Mouse (Mus musculus): Measurements from ENCODE around the gene Cask. TPM values are rescaled to one million over a fixed set of nuclear protein-coding genes. Genes with fewer than 3 reads are reported as not detected.

Gene Cask
- total and polyA plus RNA-seq, 3 experiments, result 1.8 to 16.2 (median 15.7) TPM

DNA sequence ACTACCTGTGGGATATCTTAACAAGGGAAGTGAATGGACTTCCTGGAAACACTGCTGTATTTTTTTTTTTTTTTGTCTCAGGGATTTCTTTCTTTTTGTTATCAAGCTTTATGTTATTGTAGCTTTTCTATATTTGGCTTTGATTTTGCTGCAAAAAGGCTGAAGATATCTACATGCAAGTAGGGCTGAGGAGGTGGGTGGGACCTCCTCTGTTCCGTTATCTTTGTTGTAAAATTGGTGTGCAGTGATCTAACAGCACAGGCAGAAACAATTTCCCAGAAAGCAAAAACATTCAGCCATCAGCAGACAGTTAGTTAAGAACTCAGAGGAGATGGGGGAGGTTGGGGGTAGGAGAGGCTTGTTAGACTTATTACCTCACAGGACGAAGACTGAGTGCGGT, 296.7 kb downstream of the Cask start:
- no peak for DNase-seq
- intact Hi-C loops (cut with DNase I), result no loop called here

GRCm38 (mm10) chrX:13552288-13552687, 298.9 kb downstream of the Cask start:
- no peak for TF ChIP-seq EP300 (IDR thresholded peaks at IDR 0.05; ENCODE audit: insufficient read depth, low read depth, low read length)
- TF ChIP-seq CTCF (IDR thresholded peaks at IDR 0.05), result no peak
- TF ChIP-seq POLR2A (IDR thresholded peaks at IDR 0.05; ENCODE audit: insufficient read depth, low read depth, low read length), result no peak
- DNase-seq, result no peak
- H3K4me3 ChIP-seq, result no peak overlapping the region
- intact Hi-C loops (cut with DNase I), result no loop called here
- H3K27ac ChIP-seq, result no peak overlapping the region
- H3K9ac ChIP-seq (ENCODE audit: low read depth, low read length), result no peak overlapping the region
- 70% methylated on average over 2 of the region's 2 CpGs for WGBS
- H3K4me1 ChIP-seq (ENCODE audit: control insufficient read depth, insufficient read depth, low read length), result no peaks in the 10 kb centered on the region; the same call in 1 of the 2 replicates
- no peaks in the 10 kb centered on the region for H3K79me2 ChIP-seq (replicated peaks; ENCODE audit: control insufficient read depth, insufficient read depth, low read length)
- no peaks in the 10 kb centered on the region; the same call in 1 of the 2 replicates for H3K36me3 ChIP-seq (ENCODE audit: control insufficient read depth, insufficient read depth, low read length)
- no peaks in the 10 kb centered on the region for H3K27me3 ChIP-seq (ENCODE audit: control insufficient read depth, insufficient read depth, low read length)

More for the DNA sequence above, 296.7 kb downstream of the Cask start:
- Histone ChIP-seq H3K27ac (peak overlapping the region; percentile 34), H3K4me1 (ENCODE audit: control insufficient read depth, insufficient read depth, low read length) (no peaks in the 10 kb centered on the region; the same call in 1 of the 2 replicates), H3K27me3 (ENCODE audit: control insufficient read depth, insufficient read depth, low read length) (no peaks in the 10 kb centered on the region), H3K4me3 (no peak overlapping the region), H3K36me3 (ENCODE audit: control insufficient read depth, insufficient read depth, low read length) (no peaks in the 10 kb centered on the region), H3K79me2 (replicated peaks; ENCODE audit: control insufficient read depth, insufficient read depth, low read length) (no peaks in the 10 kb centered on the region), H3K9ac (ENCODE audit: low read depth, low read length) (no peak overlapping the region)
- no peak for TF ChIP-seq POLR2A (IDR thresholded peaks at IDR 0.05; ENCODE audit: insufficient read depth, low read depth, low read length)
- 49% methylated on average over 3 of the region's 3 CpGs for WGBS

- TF ChIP-seq EP300 (IDR thresholded peaks at IDR 0.05; ENCODE audit: insufficient read depth, low read depth, low read length) (no peak), POLR2A (IDR thresholded peaks at IDR 0.05; ENCODE audit: insufficient read depth, low read depth, low read length) (no peak), CTCF (IDR thresholded peaks at IDR 0.05) (no peak)
- DNase-seq, result no peak
- H3K79me2 ChIP-seq (replicated peaks; ENCODE audit: control insufficient read depth, insufficient read depth, low read length), result no peaks in the 10 kb centered on the region
- WGBS, result 89% methylated on average over 4 of the region's 4 CpGs
- intact Hi-C loops (cut with DNase I), result no loop called here
- no peak overlapping the region for H3K27ac ChIP-seq
- H3K9ac ChIP-seq (ENCODE audit: low read depth, low read length), result no peak overlapping the region
- no peaks in the 10 kb centered on the region; the same call in 1 of the 2 replicates for H3K36me3 ChIP-seq (ENCODE audit: control insufficient read depth, insufficient read depth, low read length)
- H3K4me3 ChIP-seq, result no peak overlapping the region
- H3K4me1 ChIP-seq (ENCODE audit: control insufficient read depth, insufficient read depth, low read length), result no peaks in the 10 kb centered on the region; the same call in 1 of the 2 replicates
- no peaks in the 10 kb centered on the region for H3K27me3 ChIP-seq (ENCODE audit: control insufficient read depth, insufficient read depth, low read length)
Observed at GRCm38 (mm10) chrX:13551566-13551965, 299.6 kb downstream of the Cask start.

DNA sequence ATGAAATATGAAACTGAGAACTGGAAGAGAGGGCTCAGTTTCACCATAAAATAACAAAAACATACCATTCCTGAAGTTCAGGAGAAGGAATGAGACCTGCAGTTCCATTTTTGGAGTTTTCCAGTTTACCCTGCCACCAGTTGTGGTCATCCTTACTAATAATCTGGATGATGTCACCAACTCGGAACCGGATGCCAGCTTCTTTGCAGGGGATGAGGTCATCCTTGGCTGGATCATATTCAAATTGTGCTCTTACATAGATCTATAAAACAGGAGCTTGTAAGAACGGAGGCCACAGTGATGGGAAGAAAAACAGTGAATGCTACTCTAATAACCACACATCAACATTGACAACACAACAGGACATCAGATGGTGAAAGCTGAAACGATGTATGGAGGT, 302.1 kb downstream of the Cask start:
- 42% methylated on average over 4 of the region's 4 CpGs for WGBS
- Histone ChIP-seq H3K27ac (no peak overlapping the region), H3K9ac (ENCODE audit: low read depth, low read length) (no peak overlapping the region), H3K4me1 (ENCODE audit: control insufficient read depth, insufficient read depth, low read length) (no peaks in the 10 kb centered on the region), H3K27me3 (ENCODE audit: control insufficient read depth, insufficient read depth, low read length) (no peaks in the 10 kb centered on the region), H3K4me3 (no peak overlapping the region), H3K36me3 (ENCODE audit: control insufficient read depth, insufficient read depth, low read length) (no peaks in the 10 kb centered on the region; the same call in 1 of the 2 replicates), H3K79me2 (replicated peaks; ENCODE audit: control insufficient read depth, insufficient read depth, low read length) (no peaks in the 10 kb centered on the region)
- TF ChIP-seq POLR2A (IDR thresholded peaks at IDR 0.05; ENCODE audit: insufficient read depth, low read depth, low read length) (no peak), EP300 (IDR thresholded peaks at IDR 0.05; ENCODE audit: insufficient read depth, low read depth, low read length) (no peak), CTCF (IDR thresholded peaks at IDR 0.05) (no peak)
- DNase-seq, result peak in 1 of 2 experiments; percentile 3
- intact Hi-C loops (cut with DNase I), result no loop called here

GRCm38 (mm10) chrX:13521288-13521687, 329.9 kb downstream of the Cask start:
- Histone ChIP-seq H3K9ac (ENCODE audit: low read depth, low read length) (no peak overlapping the region), H3K4me3 (no peak overlapping the region), H3K27ac (peak overlapping the region; percentile 36), H3K79me2 (replicated peaks; ENCODE audit: control insufficient read depth, insufficient read depth, low read length) (no peaks in the 10 kb centered on the region), H3K36me3 (ENCODE audit: control insufficient read depth, insufficient read depth, low read length) (no peaks in the 10 kb centered on the region), H3K27me3 (ENCODE audit: control insufficient read depth, insufficient read depth, low read length) (no peaks in the 10 kb centered on the region), H3K4me1 (ENCODE audit: control insufficient read depth, insufficient read depth, low read length) (peaks cover 13% of the 10 kb centered on the region)
- intact Hi-C loops (cut with DNase I), result no loop called here
- 74% methylated on average over 8 of the region's 8 CpGs for WGBS
- TF ChIP-seq CTCF (IDR thresholded peaks at IDR 0.05), result no peak
- TF ChIP-seq EP300 (IDR thresholded peaks at IDR 0.05; ENCODE audit: insufficient read depth, low read depth, low read length), result no peak
- TF ChIP-seq POLR2A (IDR thresholded peaks at IDR 0.05; ENCODE audit: insufficient read depth, low read depth, low read length), result no peak
- no peak for DNase-seq

GRCm38 (mm10) chrX:13520566-13520965, 330.6 kb downstream of the Cask start:
- H3K9ac ChIP-seq (ENCODE audit: low read depth, low read length), result no peak overlapping the region
- no peak overlapping the region for H3K4me3 ChIP-seq
- DNase-seq, result no peak
- TF ChIP-seq EP300 (IDR thresholded peaks at IDR 0.05; ENCODE audit: insufficient read depth, low read depth, low read length) (no peak), CTCF (IDR thresholded peaks at IDR 0.05) (no peak), POLR2A (IDR thresholded peaks at IDR 0.05; ENCODE audit: insufficient read depth, low read depth, low read length) (no peak)
- no peaks in the 10 kb centered on the region for H3K79me2 ChIP-seq (replicated peaks; ENCODE audit: control insufficient read depth, insufficient read depth, low read length)
- no peaks in the 10 kb centered on the region for H3K36me3 ChIP-seq (ENCODE audit: control insufficient read depth, insufficient read depth, low read length)
- H3K27me3 ChIP-seq (ENCODE audit: control insufficient read depth, insufficient read depth, low read length), result no peaks in the 10 kb centered on the region
- H3K4me1 ChIP-seq (ENCODE audit: control insufficient read depth, insufficient read depth, low read length), result peaks cover 13% of the 10 kb centered on the region
- H3K27ac ChIP-seq, result peak overlapping the region; percentile 20
- intact Hi-C loops (cut with DNase I), result no loop called here
- whole genome bisulfite sequencing, result 80% methylated on average over 4 of the region's 4 CpGs

Measured in heart, adult 2 months (tissue).